Mouse (Mus musculus) heart, embryonic 11.5 days (tissue): ENCODE data around the gene Tsga13. TPM values are rescaled to one million over a fixed set of nuclear protein-coding genes. Genes with fewer than 3 reads are reported as not detected.

Experiments
- ATAC-seq: fragments of 200-750 bp; cut with Nextera tagmentation; replicated peaks from 2 replicates; pipeline ENCODE4 v1.8.0; 2017; ENCODE audit warnings: moderate library complexity; ENCODE audit not compliant: insufficient number of reproducible peaks, low FRiP score, low TSS enrichment
- H3K27ac ChIP-seq: fragments of 300-500 bp; sonication (generic); 2 replicates; pipeline ENCODE4 v1.5.1; 2014; ENCODE audit warnings: mild to moderate bottlenecking, low read depth, low read length
- H3K27me3 ChIP-seq: fragments of 300-500 bp; sonication (generic); 2 replicates; pipeline ENCODE4 v1.6.1; 2014; ENCODE audit warnings: mild to moderate bottlenecking, low read length, mixed read lengths; ENCODE audit not compliant: control insufficient read depth, insufficient read depth
- H3K36me3 ChIP-seq: fragments of 300-500 bp; sonication (generic); 2 replicates; pipeline ENCODE4 v1.6.1; 2014; ENCODE audit warnings: mild to moderate bottlenecking, low read length, moderate library complexity, mixed read lengths; ENCODE audit not compliant: control insufficient read depth, insufficient read depth
- H3K4me1 ChIP-seq: fragments of 300-500 bp; sonication (generic); 2 replicates; pipeline ENCODE4 v1.6.1; 2014; ENCODE audit warnings: low read length; ENCODE audit not compliant: control insufficient read depth, insufficient read depth
- H3K4me2 ChIP-seq: fragments of 300-500 bp; sonication (generic); 2 replicates; pipeline ENCODE4 v1.6.1; 2014; ENCODE audit warnings: mild to moderate bottlenecking, moderate library complexity
- H3K4me3 ChIP-seq: fragments of 300-500 bp; sonication (generic); 2 replicates; pipeline ENCODE4 v1.5.1; 2014; ENCODE audit warnings: low read depth, low read length
- H3K9ac ChIP-seq: fragments of 300-500 bp; sonication (generic); 2 replicates; pipeline ENCODE4 v1.6.1; 2014; ENCODE audit warnings: mild to moderate bottlenecking, low read depth, low read length, moderate library complexity
- H3K9me3 ChIP-seq: fragments of 300-500 bp; sonication (generic); replicated peaks from 2 replicates; pipeline ENCODE4 v1.6.1; 2016; ENCODE audit warnings: low read length; ENCODE audit not compliant: control insufficient read depth
- WGBS: fragments of 180-500 bp; shearing (Covaris S2); extraction: QIAGEN DNeasy Blood & Tissue Kit; methylation state at CpG from one replicate; pipeline ENCODE4 v1.1.7; 2014; ENCODE audit not compliant: insufficient replicate concordance; 5-methylcytosine and 5-hydroxymethylcytosine counted together
- polyA plus RNA-seq: library from polyadenylated mRNA; unstranded; fragments of >200 nt; fragmentation: Nextera tagmentation; extraction: Ambion mirVana; gene quantifications from 2 replicates; pipeline ENCODE4 v1.2.1, GENCODE M21; 2014

The Tsga13 gene
- polyA plus RNA-seq, 1 experiment from 2014 or later: 0.23 TPM

DNA sequence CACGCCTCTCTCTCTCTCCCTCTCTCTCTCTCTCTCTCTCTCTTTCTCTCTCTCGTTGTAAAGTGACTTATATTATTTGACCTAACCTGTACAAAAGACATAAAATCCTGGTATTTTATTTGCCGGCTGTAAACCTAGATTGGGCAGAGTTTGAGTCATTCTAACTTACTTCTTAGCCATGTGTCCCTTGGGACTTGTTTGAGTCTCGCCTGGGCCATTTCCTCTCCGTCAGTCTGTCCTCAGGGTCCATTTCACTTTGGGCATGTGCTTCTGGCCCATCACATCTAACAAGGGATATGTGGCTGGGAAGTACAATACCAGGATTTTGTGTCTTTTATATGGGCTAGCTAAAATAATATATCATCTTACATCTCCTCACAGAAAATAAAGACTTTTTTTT lies 10.5 kb downstream of the Tsga13 start:
- Histone ChIP-seq H3K4me3 (no peak overlapping the region), H3K9ac (no peak overlapping the region), H3K36me3 (no peaks in the 10 kb centered on the region), H3K4me2 (no peak overlapping the region), H3K4me1 (no peaks in the 10 kb centered on the region), H3K27me3 (no peaks in the 10 kb centered on the region), H3K9me3 (no peaks in the 10 kb centered on the region), H3K27ac (no peak overlapping the region)
- ATAC-seq: no peak
- WGBS: 63% methylated on average over 5 of the region's 5 CpGs

- H3K4me3 ChIP-seq: no peak overlapping the region
- no peak overlapping the region for H3K4me2 ChIP-seq
- H3K27ac ChIP-seq: no peak overlapping the region
- H3K9me3 ChIP-seq: no peaks in the 10 kb centered on the region
- H3K4me1 ChIP-seq: no peaks in the 10 kb centered on the region
- no peak for ATAC-seq
- H3K27me3 ChIP-seq: no peaks in the 10 kb centered on the region
- no peak overlapping the region for H3K9ac ChIP-seq
- 55% methylated on average over 3 of the region's 3 CpGs for WGBS
- H3K36me3 ChIP-seq: no peaks in the 10 kb centered on the region
Observed at GRCm38 (mm10) chr6:30904033-30904432, 11.3 kb downstream of the Tsga13 start.

- Histone ChIP-seq H3K9me3 (no peaks in the 10 kb centered on the region), H3K27ac (no peak overlapping the region), H3K36me3 (no peaks in the 10 kb centered on the region), H3K4me1 (peaks cover 9% of the 10 kb centered on the region; the same call in 1 of the 2 replicates), H3K4me2 (peak overlapping the region; percentile 78), H3K4me3 (no peak overlapping the region; the same call in 1 of the 2 replicates), H3K9ac (no peak overlapping the region), H3K27me3 (no peaks in the 10 kb centered on the region)
- ATAC-seq: no peak
- WGBS: 66% methylated on average over 6 of the region's 6 CpGs
Observed at GRCm38 (mm10) chr6:30897520-30897919, 17.9 kb downstream of the Tsga13 start.

DNA sequence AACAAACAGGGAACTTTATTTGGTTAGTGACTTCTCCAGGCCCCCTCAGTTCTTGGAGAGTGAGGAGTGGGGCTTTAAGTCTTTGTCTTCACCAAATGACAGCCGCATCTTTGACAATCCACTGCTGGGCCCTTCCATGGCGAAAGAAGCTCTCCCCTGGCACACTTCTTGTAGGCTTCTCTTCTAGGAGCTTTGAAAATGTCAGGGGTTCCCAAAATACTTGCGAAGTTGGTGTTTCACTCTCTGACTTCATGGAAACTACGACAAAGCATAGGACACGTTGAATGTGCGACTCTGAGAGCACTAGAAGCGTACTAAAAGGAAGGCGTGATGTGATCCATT lies 18.4 kb downstream of the Tsga13 start:
- 15% methylated on average over 8 of the region's 8 CpGs for WGBS
- ATAC-seq: no peak
- Histone ChIP-seq H3K27ac (peak overlapping the region; percentile 85), H3K9me3 (no peaks in the 10 kb centered on the region), H3K9ac (peak overlapping the region; percentile 71), H3K4me3 (peak overlapping the region; percentile 66), H3K4me2 (peak overlapping the region; percentile 78), H3K4me1 (peaks cover 9% of the 10 kb centered on the region; the same call in 1 of the 2 replicates), H3K27me3 (no peaks in the 10 kb centered on the region), H3K36me3 (no peaks in the 10 kb centered on the region)

- H3K9ac ChIP-seq: peak within 1 kb of the TSS; percentile 71
- WGBS: under 1% methylated on average over 50 of the region's 83 CpGs
- H3K36me3 ChIP-seq: no peaks in the 10 kb centered on the region
- peak within 1 kb of the TSS; percentile 66 for H3K4me3 ChIP-seq
- peaks cover 9% of the 10 kb centered on the region; the same call in 1 of the 2 replicates for H3K4me1 ChIP-seq
- no peaks in the 10 kb centered on the region for H3K9me3 ChIP-seq
- no peaks in the 10 kb centered on the region for H3K27me3 ChIP-seq
- H3K27ac ChIP-seq: peak within 1 kb of the TSS; percentile 85
- ATAC-seq: peak; percentile 97
- H3K4me2 ChIP-seq: peak within 1 kb of the TSS; percentile 78
Observed at GRCm38 (mm10) chr6:30896195-30896985, 19.0 kb downstream of the Tsga13 start, which contains the start of gene Copg2. Gene Copg2 (minus strand): TSS chr6:30896794.

DNA sequence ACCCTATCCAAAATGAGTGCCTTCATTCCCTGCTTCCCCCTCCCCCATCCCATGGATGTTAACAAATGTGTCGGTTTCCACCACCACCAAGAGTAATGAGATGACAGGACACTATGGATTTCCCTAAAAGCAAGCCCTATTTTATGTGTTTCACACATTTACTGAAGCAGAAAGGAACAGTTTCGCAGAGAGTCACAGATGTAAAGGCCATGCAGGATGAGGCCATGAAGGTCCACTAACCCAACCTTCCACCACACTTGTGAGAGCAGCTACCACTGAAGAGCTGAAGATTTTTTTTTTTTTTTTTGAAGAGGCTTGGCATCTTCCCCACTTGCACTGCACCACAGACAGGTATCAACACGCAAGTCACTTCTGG lies 19.6 kb downstream of the Tsga13 start:
- Histone ChIP-seq H3K9ac (peak overlapping the region; percentile 71), H3K4me2 (peak overlapping the region; percentile 78), H3K36me3 (no peaks in the 10 kb centered on the region), H3K27ac (peak overlapping the region; percentile 85), H3K9me3 (no peaks in the 10 kb centered on the region), H3K4me1 (peaks cover 9% of the 10 kb centered on the region; the same call in 1 of the 2 replicates), H3K4me3 (peak overlapping the region; percentile 66), H3K27me3 (no peaks in the 10 kb centered on the region)
- ATAC-seq: no peak
- 25% methylated on average over 3 of the region's 3 CpGs for WGBS

DNA sequence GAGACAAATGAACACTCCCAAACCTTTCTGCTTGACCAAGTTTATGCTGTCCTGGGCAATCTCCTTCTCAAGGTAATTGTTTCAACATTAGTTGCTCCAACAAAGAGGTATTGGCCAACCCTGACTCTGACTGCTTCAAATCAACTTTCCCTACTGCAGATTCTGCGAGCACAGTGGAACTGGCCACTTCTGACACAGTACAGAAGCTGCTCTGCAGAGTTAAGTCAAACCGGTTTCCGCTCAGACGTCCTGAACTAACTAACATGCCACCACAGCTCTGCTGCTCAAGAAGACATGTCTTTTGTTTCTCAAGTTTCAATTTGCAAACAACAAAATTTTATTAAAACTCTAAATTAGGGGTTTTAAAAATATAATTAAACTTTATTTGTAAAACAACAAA lies 22.3 kb downstream of the Tsga13 start:
- 68% methylated on average over 4 of the region's 4 CpGs for WGBS
- Histone ChIP-seq H3K27ac (no peak overlapping the region), H3K4me2 (no peak overlapping the region), H3K27me3 (no peaks in the 10 kb centered on the region), H3K4me3 (no peak overlapping the region), H3K9me3 (no peaks in the 10 kb centered on the region), H3K9ac (no peak overlapping the region), H3K4me1 (peaks cover 9% of the 10 kb centered on the region; the same call in 1 of the 2 replicates), H3K36me3 (no peaks in the 10 kb centered on the region)
- no peak for ATAC-seq

DNA sequence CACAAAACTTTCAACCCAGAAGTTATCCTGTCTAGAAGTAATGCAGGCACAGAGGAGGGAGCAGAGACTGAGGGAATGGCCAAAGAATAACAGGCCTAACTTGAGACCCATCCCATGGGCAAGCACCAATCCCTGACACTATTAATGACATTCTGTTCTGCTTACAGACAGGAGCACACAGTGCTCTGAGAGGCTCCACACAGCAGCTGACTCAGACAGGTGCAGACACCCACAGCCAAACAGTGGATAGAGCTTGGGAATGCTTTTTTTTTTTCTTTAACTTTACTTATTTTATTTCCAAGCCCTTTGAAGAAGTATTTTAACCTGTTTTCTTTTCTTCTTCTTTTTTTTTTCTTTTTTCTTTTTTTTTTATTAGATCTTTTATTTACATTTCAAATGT lies 23.6 kb downstream of the Tsga13 start:
- H3K4me3 ChIP-seq: no peak overlapping the region
- no peak overlapping the region for H3K27ac ChIP-seq
- no peak overlapping the region for H3K9ac ChIP-seq
- H3K4me1 ChIP-seq: peaks cover 6% of the 10 kb centered on the region; the same call in 1 of the 2 replicates
- H3K27me3 ChIP-seq: no peaks in the 10 kb centered on the region
- H3K4me2 ChIP-seq: no peak overlapping the region
- no peaks in the 10 kb centered on the region for H3K9me3 ChIP-seq
- H3K36me3 ChIP-seq: no peaks in the 10 kb centered on the region; the same call in 1 of the 2 replicates
- ATAC-seq: no peak

DNA sequence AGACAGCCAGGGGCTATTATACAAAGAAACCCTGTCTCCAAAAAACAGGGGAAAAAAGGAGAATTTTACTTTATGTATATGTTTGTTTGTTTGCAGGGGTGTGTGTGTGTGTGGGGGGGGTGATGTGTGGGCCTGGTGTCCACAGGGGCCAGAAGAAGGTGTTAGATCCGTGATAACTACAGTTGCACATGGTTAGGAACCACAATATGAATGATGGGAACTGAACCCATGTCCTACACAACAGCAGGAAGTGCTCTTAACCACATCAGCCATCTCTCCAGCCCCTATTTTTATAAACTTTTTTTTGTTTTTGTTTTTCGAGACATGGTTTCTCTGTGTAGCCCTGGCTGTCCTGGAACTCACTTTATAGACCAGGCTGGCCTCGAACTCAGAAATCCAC lies 30.5 kb downstream of the Tsga13 start:
- no peaks in the 10 kb centered on the region for H3K27me3 ChIP-seq
- no peaks in the 10 kb centered on the region for H3K9me3 ChIP-seq
- ATAC-seq: no peak
- no peak overlapping the region for H3K4me3 ChIP-seq
- H3K9ac ChIP-seq: no peak overlapping the region
- no peaks in the 10 kb centered on the region for H3K4me1 ChIP-seq
- 88% methylated on average over 3 of the region's 3 CpGs for WGBS
- H3K27ac ChIP-seq: no peak overlapping the region
- peaks cover 3% of the 10 kb centered on the region; the same call in 1 of the 2 replicates for H3K36me3 ChIP-seq
- H3K4me2 ChIP-seq: no peak overlapping the region
